Mouse (Mus musculus) embryonic facial prominence, embryonic 11.5 days (tissue): ENCODE results near the gene Sdk2. TPM values are rescaled to one million over a fixed set of nuclear protein-coding genes. Genes with fewer than 3 reads are reported as not detected.

ENCODE experiments used
- ATAC-seq: fragments of 200-750 bp; cut with Nextera tagmentation; replicated peaks from 2 replicates; pipeline ENCODE4 v1.8.0; 2017; ENCODE audit warnings: low read depth; ENCODE audit not compliant: insufficient number of reproducible peaks, low FRiP score, low TSS enrichment
- DNase-seq: peaks from one replicate; pipeline ENCODE4 v3.0.0-alpha.2; 2015; ENCODE audit warnings: low spot score
- H3K27ac ChIP-seq: fragments of 300-500 bp; sonication (generic); replicated peaks from 2 replicates; pipeline ENCODE4 v1.5.1; 2014; ENCODE audit warnings: mild to moderate bottlenecking, low read depth, low read length, control low read depth
- H3K27me3 ChIP-seq: fragments of 300-500 bp; sonication (generic); 2 replicates; pipeline ENCODE4 v1.6.1; 2014; ENCODE audit warnings: mild to moderate bottlenecking, low read length, moderate library complexity, mixed read lengths; ENCODE audit not compliant: control insufficient read depth, insufficient read depth
- H3K36me3 ChIP-seq: fragments of 300-500 bp; sonication (generic); replicated peaks from 2 replicates; pipeline ENCODE4 v1.6.1; 2014; ENCODE audit warnings: low read depth, mild to moderate bottlenecking, low read length, moderate library complexity, mixed read lengths; ENCODE audit not compliant: control insufficient read depth, insufficient read depth
- H3K4me1 ChIP-seq: fragments of 300-500 bp; sonication (generic); 2 replicates; pipeline ENCODE4 v1.6.1; 2014; ENCODE audit warnings: low read length, mixed read lengths; ENCODE audit not compliant: control insufficient read depth, insufficient read depth
- H3K4me2 ChIP-seq: fragments of 300-500 bp; sonication (generic); 2 replicates; pipeline ENCODE4 v1.6.1; 2014; ENCODE audit warnings: low read depth, mild to moderate bottlenecking, control low read depth, low read length, moderate library complexity
- H3K4me3 ChIP-seq: fragments of 300-500 bp; sonication (generic); 2 replicates; pipeline ENCODE4 v1.5.1; 2014; ENCODE audit warnings: low read depth, low read length, control low read depth
- H3K9ac ChIP-seq: fragments of 300-500 bp; sonication (generic); replicated peaks from 2 replicates; pipeline ENCODE4 v1.6.1; 2014; ENCODE audit warnings: mild to moderate bottlenecking, control low read depth, low read length
- H3K9me3 ChIP-seq: fragments of 300-500 bp; sonication (generic); replicated peaks from 2 replicates; pipeline ENCODE4 v1.6.1; 2016; ENCODE audit warnings: mild to moderate bottlenecking, low read length, inconsistent platforms, mixed read lengths; ENCODE audit not compliant: control insufficient read depth
- WGBS: fragments of 180-500 bp; shearing (Covaris S2); extraction: QIAGEN DNeasy Blood & Tissue Kit; methylation state at CpG from one replicate; pipeline ENCODE4 v1.1.7; 2014; 5-methylcytosine and 5-hydroxymethylcytosine counted together
- polyA plus RNA-seq: library from polyadenylated mRNA; unstranded; fragments of >200 nt; fragmentation: Nextera tagmentation; extraction: Ambion mirVana; gene quantifications from 2 replicates; pipeline ENCODE4 v1.2.1, GENCODE M21; 2014

Gene Sdk2
- polyA plus RNA-seq, 1 experiment from 2014 or later, result 0.88 TPM

DNA sequence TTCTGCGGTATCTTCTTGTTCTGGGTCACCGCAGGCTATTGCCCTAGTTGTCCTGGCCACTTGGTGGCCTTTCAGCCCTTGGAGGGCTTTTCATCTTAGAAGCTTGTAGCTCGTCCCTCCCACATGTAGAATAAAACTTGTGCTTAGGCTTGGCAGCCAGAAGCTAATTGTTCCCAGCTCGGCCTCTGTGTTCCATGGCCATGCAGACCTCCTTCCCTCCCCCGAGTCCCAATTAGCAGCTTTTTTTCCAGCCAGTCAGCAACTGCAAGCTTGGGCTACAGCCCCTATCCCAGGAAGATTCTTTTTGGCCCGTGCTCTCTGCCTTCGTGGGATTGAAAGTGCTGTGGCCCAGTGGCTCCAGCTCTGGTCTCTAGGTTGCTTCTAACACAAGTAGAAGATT, 217.5 kb downstream of the Sdk2 start:
- H3K4me1 ChIP-seq, result no peaks in the 10 kb centered on the region
- no peaks in the 10 kb centered on the region for H3K9me3 ChIP-seq
- no peaks in the 10 kb centered on the region for H3K27me3 ChIP-seq
- 54% methylated on average over 7 of the region's 7 CpGs for WGBS
- H3K4me3 ChIP-seq, result no peak overlapping the region
- H3K27ac ChIP-seq, result no peak overlapping the region
- DNase-seq (peak; percentile 21), ATAC-seq (no peak)
- no peaks in the 10 kb centered on the region for H3K36me3 ChIP-seq
- H3K9ac ChIP-seq, result no peak overlapping the region
- H3K4me2 ChIP-seq, result no peak overlapping the region

DNA sequence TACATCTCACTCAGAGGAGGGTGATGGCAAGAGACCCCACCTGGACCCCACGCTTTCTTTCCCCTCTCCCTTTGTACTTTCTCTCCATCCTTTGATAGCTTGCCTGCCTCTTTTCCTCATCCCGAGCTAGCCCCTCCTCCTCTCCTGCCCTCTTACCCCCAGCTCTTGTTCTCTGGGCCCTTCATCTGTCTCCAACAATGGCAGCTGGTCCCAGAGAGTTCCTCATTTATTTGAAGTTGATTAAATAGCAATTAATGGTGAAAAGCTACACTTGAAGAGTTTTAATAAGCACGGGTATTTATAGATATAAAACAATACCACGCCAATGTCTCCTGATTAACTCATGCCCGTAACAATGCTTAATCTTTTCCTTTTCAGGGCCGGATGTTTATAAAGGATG, 222.9 kb downstream of the Sdk2 start:
- no peak overlapping the region for H3K9ac ChIP-seq
- no peaks in the 10 kb centered on the region for H3K4me1 ChIP-seq
- no peak overlapping the region for H3K4me2 ChIP-seq
- H3K4me3 ChIP-seq, result no peak overlapping the region
- H3K27me3 ChIP-seq, result no peaks in the 10 kb centered on the region
- ATAC-seq (no peak), DNase-seq (no peak)
- 66% methylated on average over 6 of the region's 6 CpGs for WGBS
- no peaks in the 10 kb centered on the region for H3K36me3 ChIP-seq
- no peak overlapping the region for H3K27ac ChIP-seq
- no peaks in the 10 kb centered on the region for H3K9me3 ChIP-seq

DNA sequence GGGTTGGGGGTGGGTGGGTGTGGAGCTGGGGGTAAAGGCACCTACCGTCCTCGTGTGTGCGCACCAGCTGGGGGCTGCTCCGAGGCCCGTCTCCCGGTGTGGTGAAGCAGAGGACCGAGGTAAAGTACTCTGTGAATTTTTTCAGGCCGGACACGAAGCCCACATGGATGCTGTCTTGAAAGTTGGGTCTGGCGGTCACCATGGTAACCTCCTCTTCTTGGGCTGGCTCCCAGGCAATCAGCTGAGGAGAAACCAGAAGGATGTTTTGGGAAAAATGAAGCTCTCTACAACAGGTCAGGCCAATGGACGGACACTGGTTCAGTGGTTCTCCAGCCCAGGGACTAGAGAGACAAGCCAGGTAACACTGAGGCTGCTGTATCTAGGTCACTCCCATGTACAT, 224.0 kb downstream of the Sdk2 start:
- DNase-seq, result no peak
- no peaks in the 10 kb centered on the region for H3K4me1 ChIP-seq
- 91% methylated on average over 11 of the region's 11 CpGs for WGBS

DNA sequence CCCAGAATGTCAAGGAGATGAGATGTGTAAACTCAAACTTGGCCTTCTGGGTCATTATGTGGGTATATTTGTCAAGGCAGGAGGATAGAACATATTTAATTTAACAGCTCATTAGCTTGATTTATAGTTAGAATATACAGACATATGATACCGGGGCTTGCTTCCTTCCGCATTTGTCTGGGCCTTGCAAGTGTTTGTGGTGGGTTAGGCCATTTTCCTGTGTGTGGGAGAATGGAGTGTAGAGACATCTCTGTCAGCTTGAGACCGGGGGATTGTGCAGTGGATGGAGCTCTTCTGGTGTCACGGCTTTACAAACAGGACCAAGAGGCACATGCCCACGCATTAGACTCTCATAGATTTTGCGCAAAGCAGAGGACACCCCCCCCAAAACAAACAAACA, 235.2 kb downstream of the Sdk2 start:
- no peak overlapping the region for H3K4me2 ChIP-seq
- no peak for DNase-seq
- H3K36me3 ChIP-seq, result no peaks in the 10 kb centered on the region
- no peak overlapping the region for H3K9ac ChIP-seq
- no peak overlapping the region for H3K27ac ChIP-seq
- no peaks in the 10 kb centered on the region for H3K9me3 ChIP-seq
- H3K4me3 ChIP-seq, result no peak overlapping the region
- H3K27me3 ChIP-seq, result no peaks in the 10 kb centered on the region
- 91% methylated on average over 6 of the region's 6 CpGs for WGBS
- ATAC-seq, result no peak
- H3K4me1 ChIP-seq, result no peaks in the 10 kb centered on the region

More for the DNA sequence above, 224.0 kb downstream of the Sdk2 start:
- H3K27me3 ChIP-seq, result no peaks in the 10 kb centered on the region
- no peak for ATAC-seq
- no peak overlapping the region for H3K4me2 ChIP-seq
- no peaks in the 10 kb centered on the region for H3K9me3 ChIP-seq
- no peak overlapping the region for H3K4me3 ChIP-seq
- no peak overlapping the region for H3K9ac ChIP-seq
- no peak overlapping the region for H3K27ac ChIP-seq
- no peaks in the 10 kb centered on the region for H3K36me3 ChIP-seq

DNA sequence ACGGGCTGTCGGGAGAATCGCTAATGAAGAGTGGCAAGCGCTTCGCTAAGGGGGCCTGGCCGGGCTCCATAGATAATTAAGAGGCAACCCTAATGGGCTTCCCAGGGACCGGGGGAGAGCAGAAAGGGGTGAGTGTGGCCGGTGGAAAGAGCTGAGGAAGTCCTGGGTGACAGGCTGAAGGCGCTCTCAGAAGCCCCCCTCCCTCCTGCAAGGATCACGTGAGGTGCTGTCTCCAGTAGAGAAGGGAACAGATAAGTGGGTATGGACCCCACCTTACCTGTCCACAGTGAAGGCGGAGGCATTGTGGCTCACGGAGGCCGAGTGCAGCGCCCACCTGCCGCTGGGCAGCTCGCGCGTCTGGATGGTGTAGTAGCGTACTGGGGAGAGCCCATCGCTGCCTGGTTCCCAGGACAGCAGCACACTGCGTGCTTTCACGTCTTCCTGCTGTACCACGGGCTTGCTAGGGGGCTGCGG, 238.7 kb downstream of the Sdk2 start:
- no peak overlapping the region for H3K4me2 ChIP-seq
- DNase-seq, result no peak
- no peak overlapping the region for H3K27ac ChIP-seq
- no peak overlapping the region for H3K4me3 ChIP-seq
- no peaks in the 10 kb centered on the region for H3K4me1 ChIP-seq
- WGBS, result 29% methylated on average over 24 of the region's 24 CpGs
- no peaks in the 10 kb centered on the region for H3K36me3 ChIP-seq
- H3K9ac ChIP-seq, result no peak overlapping the region
- ATAC-seq, result peak; percentile 35; the same call in 1 of the 2 replicates
- H3K9me3 ChIP-seq, result no peaks in the 10 kb centered on the region
- H3K27me3 ChIP-seq, result no peaks in the 10 kb centered on the region

DNA sequence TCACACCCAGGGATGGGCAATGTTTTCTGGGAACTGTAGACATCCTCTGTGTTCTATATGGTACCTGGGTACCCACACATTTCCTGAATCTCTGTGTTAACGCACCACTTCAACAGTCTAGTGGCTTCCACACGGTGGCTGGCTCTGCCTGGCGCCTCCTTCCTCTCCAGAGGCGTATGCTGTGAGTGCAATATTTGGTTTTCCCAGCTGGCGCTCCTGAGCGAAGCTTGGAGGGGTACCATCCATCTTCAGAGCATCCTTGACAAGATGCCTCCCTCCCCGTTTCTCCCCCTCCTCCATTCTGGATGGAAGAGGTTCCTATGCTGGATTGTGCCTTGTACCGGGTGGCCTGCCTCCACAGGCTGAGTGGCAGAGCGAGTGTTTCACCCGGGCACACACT, 246.8 kb downstream of the Sdk2 start:
- Histone ChIP-seq H3K9me3 (no peaks in the 10 kb centered on the region), H3K9ac (no peak overlapping the region), H3K36me3 (no peaks in the 10 kb centered on the region), H3K4me3 (no peak overlapping the region), H3K27me3 (no peaks in the 10 kb centered on the region), H3K4me2 (no peak overlapping the region), H3K4me1 (no peaks in the 10 kb centered on the region), H3K27ac (no peak overlapping the region)
- no peak for ATAC-seq
- DNase-seq, result no peak
- 84% methylated on average over 10 of the region's 10 CpGs for WGBS

DNA sequence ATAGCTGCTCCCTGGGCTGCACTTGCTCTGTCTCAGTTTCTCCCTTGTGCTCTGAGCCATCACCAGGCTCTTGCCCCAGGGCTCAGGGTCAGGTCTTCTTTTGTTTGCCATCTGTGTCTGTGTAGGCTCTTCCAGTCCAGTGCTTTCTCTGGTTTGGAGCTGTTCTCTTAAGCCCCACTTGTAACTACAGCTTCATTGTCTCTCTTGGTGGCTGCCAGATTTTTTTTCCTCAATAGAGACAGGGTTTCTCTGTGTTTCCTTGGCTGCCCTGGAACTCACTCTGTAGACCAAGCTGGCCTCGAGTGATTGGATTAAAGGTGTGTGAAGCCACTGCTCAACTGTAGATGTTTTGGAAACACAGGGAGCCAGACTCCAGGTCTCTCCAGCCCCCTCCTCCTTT, 247.8 kb downstream of the Sdk2 start:
- H3K4me2 ChIP-seq, result no peak overlapping the region
- no peak overlapping the region for H3K27ac ChIP-seq
- no peak overlapping the region for H3K4me3 ChIP-seq
- DNase-seq (no peak), ATAC-seq (no peak)
- no peaks in the 10 kb centered on the region for H3K4me1 ChIP-seq
- no peak overlapping the region for H3K9ac ChIP-seq
- H3K9me3 ChIP-seq, result no peaks in the 10 kb centered on the region
- H3K27me3 ChIP-seq, result no peaks in the 10 kb centered on the region
- no peaks in the 10 kb centered on the region for H3K36me3 ChIP-seq
- WGBS, result 15% methylated on average over 1 of the region's 1 CpGs

DNA sequence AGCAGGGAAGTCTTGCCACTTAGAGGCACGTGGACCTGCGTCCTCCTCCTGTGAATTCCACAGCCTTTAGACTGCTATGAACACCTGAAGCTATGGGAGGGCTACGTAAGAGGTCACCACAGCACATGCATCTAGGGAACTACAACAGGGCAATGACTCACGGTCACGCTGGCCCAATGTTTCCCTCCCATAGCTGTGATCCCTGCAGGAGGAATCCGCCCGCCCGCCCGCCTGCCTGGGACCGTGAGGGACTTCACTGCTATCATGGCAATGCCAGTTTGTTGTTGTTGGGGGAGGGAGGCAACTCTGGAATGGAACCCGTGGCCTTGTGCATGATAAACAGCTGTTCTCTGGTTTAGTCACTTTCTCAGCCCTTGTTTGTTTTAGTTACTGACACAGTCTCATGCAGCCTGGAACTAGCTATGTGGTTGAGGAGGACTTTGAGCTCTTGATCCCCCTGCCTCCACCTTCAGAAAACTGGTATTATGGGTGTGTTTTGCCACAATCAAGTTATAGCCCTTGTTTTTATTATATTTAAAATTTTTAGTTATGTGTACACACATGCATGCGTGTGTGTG, 249.8 kb downstream of the Sdk2 start:
- Histone ChIP-seq H3K4me1 (no peaks in the 10 kb centered on the region), H3K9ac (no peak overlapping the region), H3K27me3 (no peaks in the 10 kb centered on the region), H3K9me3 (no peaks in the 10 kb centered on the region), H3K27ac (no peak overlapping the region), H3K4me2 (no peak overlapping the region), H3K4me3 (no peak overlapping the region), H3K36me3 (no peaks in the 10 kb centered on the region)
- 64% methylated on average over 12 of the region's 12 CpGs for WGBS
- no peak for DNase-seq
- no peak for ATAC-seq
